Mouse (Mus musculus): ENCODE data around the gene Cnot10.

Cnot10 gene

DNA sequence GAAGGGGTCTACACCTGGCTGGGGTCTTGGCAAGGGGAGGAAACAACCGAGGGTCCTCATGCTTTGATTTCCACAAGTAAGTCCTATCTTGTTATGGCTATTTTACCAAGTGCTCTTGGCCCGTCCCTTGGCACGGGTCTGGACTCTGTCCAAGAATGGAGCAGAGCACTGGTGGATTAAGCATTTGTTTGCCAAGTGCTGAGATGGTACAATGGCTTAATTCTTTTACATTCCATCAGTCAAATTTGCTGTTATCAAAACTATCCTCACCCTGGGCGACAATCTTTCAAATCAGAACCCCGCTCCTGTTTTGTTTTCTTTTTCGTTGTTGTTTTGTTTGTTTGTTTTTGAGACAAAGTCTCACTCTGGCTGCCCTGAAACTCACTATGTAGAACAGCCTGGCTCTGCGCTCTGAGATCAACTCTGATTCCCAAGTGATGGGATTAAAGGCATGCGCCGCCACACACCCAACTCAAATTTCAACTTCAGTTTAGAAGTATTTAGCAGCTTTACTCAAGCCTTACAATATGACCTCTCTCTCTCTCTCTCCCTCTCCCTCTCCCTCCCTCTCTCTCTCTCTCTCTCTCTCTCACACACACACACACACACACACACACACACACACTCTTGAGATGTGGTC is 95.1 kb downstream of the Cnot10 start:
- no peak for DNase-seq (ENCODE audit: low spot score)

DNA sequence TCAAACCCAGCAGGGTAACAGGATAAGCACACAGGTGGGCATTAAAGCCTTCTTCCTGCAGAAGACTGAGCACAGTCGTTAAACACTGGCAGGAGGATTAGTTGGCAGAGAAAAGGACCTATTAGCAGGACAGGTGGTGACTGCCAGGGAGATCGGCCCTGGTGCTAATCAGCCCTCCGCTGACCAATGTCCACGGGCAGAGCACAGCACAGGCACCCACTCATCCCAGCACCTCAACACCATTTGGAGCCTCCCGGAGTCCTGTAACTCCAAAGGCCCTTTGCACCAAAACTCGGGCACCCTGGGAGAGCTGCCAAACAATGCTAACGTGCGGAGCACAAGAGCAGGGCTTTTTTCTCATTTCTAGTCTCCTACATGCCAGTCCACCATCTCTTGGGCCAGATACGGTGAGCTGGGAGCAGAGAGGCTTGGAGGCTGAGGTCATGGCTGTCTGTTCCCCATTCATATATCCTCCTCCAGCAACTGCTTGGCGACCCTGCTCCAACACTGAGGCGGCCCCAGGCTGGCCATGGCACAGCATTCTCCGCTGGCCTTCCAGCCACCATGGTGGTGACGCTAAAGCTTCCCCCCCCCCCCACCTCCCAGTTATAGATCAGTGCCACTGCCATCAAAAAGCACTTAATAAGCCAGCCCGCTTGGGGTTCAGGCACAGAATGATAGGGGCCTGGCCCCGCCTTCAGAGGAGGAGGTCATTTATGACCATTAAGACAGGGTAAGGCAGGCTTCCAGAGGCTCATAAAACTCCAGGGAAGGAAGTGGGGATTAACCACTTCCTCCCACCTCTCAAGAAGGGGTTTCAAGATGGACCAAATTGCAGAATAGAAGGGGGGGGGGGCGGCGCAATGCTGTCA is 95.9 kb downstream of the Cnot10 start:
- DNase-seq (ENCODE audit: low spot score): no peak

GRCm38 (mm10) chr9:114541279-114541741 is 98.7 kb downstream of the Cnot10 start:
- DNase-seq (ENCODE audit: low spot score): no peak

GRCm38 (mm10) chr9:114538996-114539563 is 100.9 kb downstream of the Cnot10 start:
- DNase-seq (ENCODE audit: low spot score): no peak

DNA sequence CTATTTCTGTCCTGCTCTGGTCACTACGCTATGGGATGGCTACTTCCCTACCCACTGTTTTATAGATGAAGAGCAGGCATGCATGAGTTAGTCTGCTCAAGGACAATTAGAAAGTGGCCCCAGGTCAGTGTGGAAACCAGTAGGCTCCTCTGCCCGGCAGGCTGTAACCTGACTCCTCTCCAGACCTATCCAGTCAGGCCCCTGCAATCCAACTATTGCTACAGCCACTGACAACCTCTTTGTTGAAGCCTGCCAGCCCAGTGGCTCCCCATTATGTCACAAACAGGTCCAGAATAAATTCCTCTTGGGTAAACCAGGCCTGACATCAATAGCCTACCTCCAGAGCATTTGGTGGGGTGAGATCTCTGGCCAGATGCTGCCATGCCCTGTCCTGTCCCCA is 103.4 kb downstream of the Cnot10 start:
- no peak for DNase-seq (ENCODE audit: low spot score)
